Mouse (Mus musculus) cerebellum, adult 2 months (tissue): Measurements from ENCODE around the gene Reep3. TPM values are rescaled to one million over a fixed set of nuclear protein-coding genes. Genes with fewer than 3 reads are reported as not detected.

Experiments
- DNase-seq, 2 experiments: peaks; one replicate each; pipeline ENCODE4 v3.0.0; 2021
- H3K27ac ChIP-seq: fragments of 200-500 bp; 2 replicates; pipeline ENCODE4 v1.5.1; 2012; ENCODE audit warnings: low read length, control low read depth, inconsistent platforms; ENCODE audit not compliant: insufficient read depth
- H3K27me3 ChIP-seq: fragments of 200-500 bp; 2 replicates; pipeline ENCODE4 v1.6.1; 2012; ENCODE audit warnings: inconsistent platforms, mild to moderate bottlenecking, low read length, moderate library complexity; ENCODE audit not compliant: control insufficient read depth, insufficient read depth
- H3K4me1 ChIP-seq: fragments of 200-500 bp; 2 replicates; pipeline ENCODE4 v1.6.1; 2011; ENCODE audit warnings: low read length; ENCODE audit not compliant: control insufficient read depth, insufficient read depth
- H3K4me3 ChIP-seq: fragments of 200-500 bp; replicated peaks from 2 replicates; pipeline ENCODE3; 2011; ENCODE audit warnings: mild to moderate bottlenecking, low read depth, low read length, control low read depth; ENCODE audit not compliant: insufficient read depth
- CTCF ChIP-seq: fragments of 200-500 bp; IDR thresholded peaks from 2 replicates; pipeline ENCODE4 v1.5.1; 2011; ENCODE audit warnings: low read depth, mild to moderate bottlenecking, control low read depth, low read length, moderate library complexity, borderline replicate concordance; ENCODE audit not compliant: insufficient read depth
- POLR2A ChIP-seq: fragments of 200-500 bp; IDR thresholded peaks from 2 replicates; pipeline ENCODE4 v1.6.1; 2011; ENCODE audit warnings: low read length, control low read depth, borderline replicate concordance; ENCODE audit not compliant: insufficient read depth
- WGBS: fragments of 180-500 bp; shearing (Covaris S2); methylation state at CpG from one replicate; pipeline ENCODE4 v1.1.7; 2018; 5-methylcytosine and 5-hydroxymethylcytosine counted together
- polyA plus RNA-seq: library from polyadenylated mRNA; depleted of rRNA; stranded (reverse); fragments of >200 nt; gene quantifications from 2 replicates; pipeline ENCODE4 v1.2.3, GENCODE M21; 2012

Gene Reep3
- polyA plus RNA-seq, 1 experiment: 44.0 TPM

GRCm38 (mm10) chr10:67061823-67062222 is 34.9 kb downstream of the Reep3 start:
- peak; percentile 39 to 52 for DNase-seq
- 37% methylated on average over 4 of the region's 4 CpGs for WGBS
- Histone ChIP-seq H3K4me1 (peaks cover 33% of the 10 kb centered on the region), H3K4me3 (no peak overlapping the region), H3K27ac (peak overlapping the region; percentile 79), H3K27me3 (no peaks in the 10 kb centered on the region)
- no peak for TF ChIP-seq POLR2A
- no peak for TF ChIP-seq CTCF

GRCm38 (mm10) chr10:67061367-67061801 is 35.4 kb downstream of the Reep3 start:
- 12% methylated on average over 10 of the region's 10 CpGs for whole genome bisulfite sequencing

GRCm38 (mm10) chr10:67058702-67059101 is 38.0 kb downstream of the Reep3 start:
- peak in 1 of 2 experiments; percentile 44 for DNase-seq
- TF ChIP-seq CTCF: no peak
- TF ChIP-seq POLR2A: no peak
- H3K4me1 ChIP-seq: peaks cover 39% of the 10 kb centered on the region
- peak overlapping the region; percentile 96 for H3K27ac ChIP-seq
- 9% methylated on average over 6 of the region's 6 CpGs for WGBS
- H3K27me3 ChIP-seq: no peaks in the 10 kb centered on the region
- H3K4me3 ChIP-seq: no peak overlapping the region

More at GRCm38 (mm10) chr10:67061367-67061801, 35.4 kb downstream of the Reep3 start:
- H3K4me1 ChIP-seq: peaks cover 31% of the 10 kb centered on the region
- H3K4me3 ChIP-seq: no peak overlapping the region
- H3K27me3 ChIP-seq: no peaks in the 10 kb centered on the region
- peak overlapping the region; percentile 51 for H3K27ac ChIP-seq
- DNase-seq: peak; percentile 56 to 63
- TF ChIP-seq CTCF: no peak
- no peak for TF ChIP-seq POLR2A

GRCm38 (mm10) chr10:67058297-67058696 is 38.4 kb downstream of the Reep3 start:
- H3K4me3 ChIP-seq: no peak overlapping the region
- H3K27ac ChIP-seq: peak overlapping the region; percentile 96
- WGBS: 6% methylated on average over 7 of the region's 7 CpGs
- no peaks in the 10 kb centered on the region for H3K27me3 ChIP-seq
- TF ChIP-seq POLR2A (no peak), CTCF (no peak)
- peak; percentile 84 to 91 for DNase-seq
- peaks cover 43% of the 10 kb centered on the region for H3K4me1 ChIP-seq

GRCm38 (mm10) chr10:67057696-67058095 is 39.0 kb downstream of the Reep3 start:
- peaks cover 43% of the 10 kb centered on the region for H3K4me1 ChIP-seq
- WGBS: 24% methylated on average over 6 of the region's 6 CpGs
- no peaks in the 10 kb centered on the region for H3K27me3 ChIP-seq
- peak; percentile 54 to 57 for DNase-seq
- H3K27ac ChIP-seq: peak overlapping the region; percentile 96
- H3K4me3 ChIP-seq: no peak overlapping the region
- TF ChIP-seq CTCF (no peak), POLR2A (no peak)

- Histone ChIP-seq H3K27ac (peak overlapping the region; percentile 96), H3K4me3 (no peak overlapping the region), H3K4me1 (peaks cover 41% of the 10 kb centered on the region), H3K27me3 (no peaks in the 10 kb centered on the region)
- TF ChIP-seq POLR2A (no peak), CTCF (no peak)
- peak in 1 of 2 experiments; percentile 49 for DNase-seq
Observed at GRCm38 (mm10) chr10:67057208-67057607, 39.5 kb downstream of the Reep3 start.

- H3K27me3 ChIP-seq: no peaks in the 10 kb centered on the region
- TF ChIP-seq CTCF (no peak), POLR2A (peak; percentile 36; the same call in 1 of the 2 replicates)
- peak overlapping the region; percentile 100 for H3K27ac ChIP-seq
- DNase-seq: peak; percentile 77 to 93
- WGBS: 13% methylated on average over 17 of the region's 17 CpGs
- H3K4me1 ChIP-seq: peaks cover 32% of the 10 kb centered on the region
- H3K4me3 ChIP-seq: no peak overlapping the region
Observed at GRCm38 (mm10) chr10:67055867-67056856, 40.6 kb downstream of the Reep3 start.

GRCm38 (mm10) chr10:67053475-67053874 is 43.3 kb downstream of the Reep3 start:
- H3K27me3 ChIP-seq: no peaks in the 10 kb centered on the region
- 41% methylated on average over 9 of the region's 9 CpGs for WGBS
- H3K27ac ChIP-seq: peak overlapping the region; percentile 83
- no peak for DNase-seq
- H3K4me1 ChIP-seq: peaks cover 28% of the 10 kb centered on the region
- H3K4me3 ChIP-seq: no peak overlapping the region
- TF ChIP-seq CTCF (no peak), POLR2A (no peak)
